Mouse (Mus musculus): ENCODE measurements around the gene Tdp2. TPM values are rescaled to one million over a fixed set of nuclear protein-coding genes. Genes with fewer than 3 reads are reported as not detected.

Gene Tdp2
- polyA plus RNA-seq, 1 experiment from 2014 or later: 58.9 TPM

GRCm38 (mm10) chr13:24816125-24817092 is 15.1 kb upstream of the Tdp2 start:
- Histone ChIP-seq H3K27ac (ENCODE audit: low read depth) (no peak overlapping the region; the same call in 1 of the 2 replicates), H3K9ac (ENCODE audit: low read length) (no peak overlapping the region), H3K27me3 (replicated peaks; ENCODE audit: control insufficient read depth, insufficient read depth, low read length) (no peaks in the 10 kb centered on the region), H3K9me3 (ENCODE audit: control insufficient read depth, low read length) (no peaks in the 10 kb centered on the region), H3K4me2 (ENCODE audit: low read length) (no peak overlapping the region), H3K36me3 (ENCODE audit: control insufficient read depth, insufficient read depth, low read length) (peaks cover 48% of the 10 kb centered on the region), H3K4me3 (ENCODE audit: low read depth, low read length) (no peak overlapping the region), H3K4me1 (replicated peaks; ENCODE audit: control insufficient read depth, insufficient read depth, low read length) (no peaks in the 10 kb centered on the region)
- ATAC-seq (replicated peaks; ENCODE audit: low FRiP score, low TSS enrichment, low read depth) (peak; percentile 76), DNase-seq (ENCODE audit: low spot score) (no peak)
- 54% methylated on average over 4 of the region's 4 CpGs for WGBS

- Histone ChIP-seq H3K36me3 (ENCODE audit: control insufficient read depth, insufficient read depth, low read length) (peaks cover 13% of the 10 kb centered on the region), H3K4me1 (replicated peaks; ENCODE audit: control insufficient read depth, insufficient read depth, low read length) (no peaks in the 10 kb centered on the region), H3K27me3 (replicated peaks; ENCODE audit: control insufficient read depth, insufficient read depth, low read length) (no peaks in the 10 kb centered on the region), H3K9me3 (ENCODE audit: control insufficient read depth, low read length) (no peaks in the 10 kb centered on the region), H3K4me3 (ENCODE audit: low read depth, low read length) (no peak overlapping the region), H3K27ac (ENCODE audit: low read depth) (no peak overlapping the region), H3K9ac (ENCODE audit: low read length) (no peak overlapping the region), H3K4me2 (ENCODE audit: low read length) (no peak overlapping the region)
- DNase-seq (ENCODE audit: low spot score) (no peak), ATAC-seq (replicated peaks; ENCODE audit: low FRiP score, low TSS enrichment, low read depth) (no peak)
- 64% methylated on average over 1 of the region's 1 CpGs for whole genome bisulfite sequencing
Measured at GRCm38 (mm10) chr13:24819931-24820330, 11.5 kb upstream of the Tdp2 start.

GRCm38 (mm10) chr13:24822663-24823343 is 8.7 kb upstream of the Tdp2 start:
- H3K4me3 ChIP-seq (ENCODE audit: low read depth, low read length): no peak overlapping the region
- no peak for ATAC-seq (replicated peaks; ENCODE audit: low FRiP score, low TSS enrichment, low read depth)
- 85% methylated on average over 16 of the region's 16 CpGs for WGBS

GRCm38 (mm10) chr13:24824647-24825046 is 6.8 kb upstream of the Tdp2 start:
- 89% methylated on average over 4 of the region's 4 CpGs for WGBS
- H3K27ac ChIP-seq (ENCODE audit: low read depth): no peak overlapping the region
- ATAC-seq (replicated peaks; ENCODE audit: low FRiP score, low TSS enrichment, low read depth): no peak
- DNase-seq (ENCODE audit: low spot score): no peak
- H3K27me3 ChIP-seq (replicated peaks; ENCODE audit: control insufficient read depth, insufficient read depth, low read length): no peaks in the 10 kb centered on the region
- H3K9me3 ChIP-seq (ENCODE audit: control insufficient read depth, low read length): no peaks in the 10 kb centered on the region
- no peaks in the 10 kb centered on the region for H3K36me3 ChIP-seq (ENCODE audit: control insufficient read depth, insufficient read depth, low read length)
- H3K9ac ChIP-seq (ENCODE audit: low read length): no peak overlapping the region
- H3K4me3 ChIP-seq (ENCODE audit: low read depth, low read length): no peak overlapping the region
- no peak overlapping the region for H3K4me2 ChIP-seq (ENCODE audit: low read length)
- no peaks in the 10 kb centered on the region for H3K4me1 ChIP-seq (replicated peaks; ENCODE audit: control insufficient read depth, insufficient read depth, low read length)

More at GRCm38 (mm10) chr13:24822663-24823343, 8.7 kb upstream of the Tdp2 start:
- no peak for DNase-seq (ENCODE audit: low spot score)
- Histone ChIP-seq H3K9me3 (ENCODE audit: control insufficient read depth, low read length) (no peaks in the 10 kb centered on the region), H3K27me3 (replicated peaks; ENCODE audit: control insufficient read depth, insufficient read depth, low read length) (no peaks in the 10 kb centered on the region), H3K36me3 (ENCODE audit: control insufficient read depth, insufficient read depth, low read length) (0 out of 2 replicates have a peak, but pooled peaks cover 8% of the 10 kb centered on the region), H3K9ac (ENCODE audit: low read length) (no peak overlapping the region), H3K27ac (ENCODE audit: low read depth) (no peak overlapping the region), H3K4me1 (replicated peaks; ENCODE audit: control insufficient read depth, insufficient read depth, low read length) (no peaks in the 10 kb centered on the region), H3K4me2 (ENCODE audit: low read length) (no peak overlapping the region)

- Histone ChIP-seq H3K36me3 (ENCODE audit: control insufficient read depth, insufficient read depth, low read length) (no peaks in the 10 kb centered on the region), H3K4me1 (replicated peaks; ENCODE audit: control insufficient read depth, insufficient read depth, low read length) (no peaks in the 10 kb centered on the region; the same call in 1 of the 2 replicates), H3K27me3 (replicated peaks; ENCODE audit: control insufficient read depth, insufficient read depth, low read length) (no peaks in the 10 kb centered on the region), H3K9me3 (ENCODE audit: control insufficient read depth, low read length) (no peaks in the 10 kb centered on the region), H3K9ac (ENCODE audit: low read length) (no peak overlapping the region), H3K4me3 (ENCODE audit: low read depth, low read length) (no peak overlapping the region), H3K27ac (ENCODE audit: low read depth) (no peak overlapping the region), H3K4me2 (ENCODE audit: low read length) (no peak overlapping the region)
- DNase-seq (ENCODE audit: low spot score): no peak
- WGBS: 77% methylated on average over 4 of the region's 4 CpGs
- ATAC-seq (replicated peaks; ENCODE audit: low FRiP score, low TSS enrichment, low read depth): no peak
Measured at GRCm38 (mm10) chr13:24825587-24825986, 5.9 kb upstream of the Tdp2 start.

- Histone ChIP-seq H3K4me3 (ENCODE audit: low read depth, low read length) (no peak overlapping the region), H3K4me1 (replicated peaks; ENCODE audit: control insufficient read depth, insufficient read depth, low read length) (no peaks in the 10 kb centered on the region; the same call in 1 of the 2 replicates), H3K27me3 (replicated peaks; ENCODE audit: control insufficient read depth, insufficient read depth, low read length) (no peaks in the 10 kb centered on the region), H3K36me3 (ENCODE audit: control insufficient read depth, insufficient read depth, low read length) (no peaks in the 10 kb centered on the region), H3K27ac (ENCODE audit: low read depth) (no peak overlapping the region), H3K9me3 (ENCODE audit: control insufficient read depth, low read length) (no peaks in the 10 kb centered on the region), H3K4me2 (ENCODE audit: low read length) (no peak overlapping the region), H3K9ac (ENCODE audit: low read length) (no peak overlapping the region)
- no peak for DNase-seq (ENCODE audit: low spot score)
- 76% methylated on average over 7 of the region's 7 CpGs for WGBS
- ATAC-seq (replicated peaks; ENCODE audit: low FRiP score, low TSS enrichment, low read depth): no peak
Measured at GRCm38 (mm10) chr13:24826116-24826515, 5.4 kb upstream of the Tdp2 start.

GRCm38 (mm10) chr13:24830756-24831352 is 625 bp upstream of the Tdp2 start:
- Histone ChIP-seq H3K27me3 (replicated peaks; ENCODE audit: control insufficient read depth, insufficient read depth, low read length) (no peaks in the 10 kb centered on the region), H3K4me2 (ENCODE audit: low read length) (peak overlapping the region; percentile 97), H3K4me3 (ENCODE audit: low read depth, low read length) (peak overlapping the region; percentile 98), H3K9ac (ENCODE audit: low read length) (peak overlapping the region; percentile 59), H3K9me3 (ENCODE audit: control insufficient read depth, low read length) (no peaks in the 10 kb centered on the region), H3K36me3 (ENCODE audit: control insufficient read depth, insufficient read depth, low read length) (no peaks in the 10 kb centered on the region; the same call in 1 of the 2 replicates), H3K27ac (ENCODE audit: low read depth) (peak overlapping the region; percentile 93; the same call in 1 of the 2 replicates), H3K4me1 (replicated peaks; ENCODE audit: control insufficient read depth, insufficient read depth, low read length) (peaks cover 24% of the 10 kb centered on the region)
- WGBS: 2% methylated on average over 20 of the region's 20 CpGs
- DNase-seq (ENCODE audit: low spot score): no peak
- ATAC-seq (replicated peaks; ENCODE audit: low FRiP score, low TSS enrichment, low read depth): no peak

- H3K27me3 ChIP-seq (replicated peaks; ENCODE audit: control insufficient read depth, insufficient read depth, low read length): no peaks in the 10 kb centered on the region
- peak overlapping the region; percentile 93 for H3K27ac ChIP-seq (ENCODE audit: low read depth)
- peak overlapping the region; percentile 97 for H3K4me2 ChIP-seq (ENCODE audit: low read length)
- 2% methylated on average over 21 of the region's 21 CpGs for WGBS
- peaks cover 27% of the 10 kb centered on the region for H3K4me1 ChIP-seq (replicated peaks; ENCODE audit: control insufficient read depth, insufficient read depth, low read length)
- DNase-seq (ENCODE audit: low spot score) (no peak), ATAC-seq (replicated peaks; ENCODE audit: low FRiP score, low TSS enrichment, low read depth) (peak; percentile 30)
- H3K36me3 ChIP-seq (ENCODE audit: control insufficient read depth, insufficient read depth, low read length): peaks cover 3% of the 10 kb centered on the region
- peak overlapping the region; percentile 95 for H3K9ac ChIP-seq (ENCODE audit: low read length)
- no peaks in the 10 kb centered on the region for H3K9me3 ChIP-seq (ENCODE audit: control insufficient read depth, low read length)
- H3K4me3 ChIP-seq (ENCODE audit: low read depth, low read length): peak overlapping the region; percentile 98
Measured at GRCm38 (mm10) chr13:24832131-24832810, 792 bp downstream of the Tdp2 start.

All from intestine, embryonic 14.5 days (tissue).